Mouse (Mus musculus) heart, adult 2 months (tissue): ENCODE data around the gene Rhbdf1.

Experiments
- CTCF ChIP-seq: fragments of 200-600 bp; IDR thresholded peaks from 2 replicates; pipeline ENCODE4 v1.8.1; 2022; ENCODE audit warnings: antibody characterized with exemption, mild to moderate bottlenecking, moderate library complexity
- POLR2A ChIP-seq: fragments of 200-500 bp; IDR thresholded peaks from 2 replicates; pipeline ENCODE4 v1.6.1; 2011; ENCODE audit warnings: mild to moderate bottlenecking, low read depth, low read length, control low read depth; ENCODE audit not compliant: insufficient read depth

DNA sequence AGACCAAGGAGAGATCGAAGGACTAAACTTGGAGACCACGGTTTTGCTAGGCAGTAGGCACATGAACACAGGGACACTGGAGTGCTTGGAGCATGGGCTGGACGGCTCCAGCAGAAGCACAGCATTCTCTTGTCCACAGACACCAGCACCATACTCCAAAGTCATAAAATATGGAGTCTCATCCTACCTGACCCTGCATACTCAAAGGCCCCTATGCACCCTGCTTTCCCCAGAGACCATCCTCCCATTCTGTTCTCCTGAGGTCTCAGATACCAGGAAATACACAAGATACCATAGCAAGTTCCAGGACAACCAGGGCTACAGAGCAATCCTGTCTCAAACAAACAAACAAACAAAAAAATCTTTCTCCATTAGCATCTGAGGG, 15.3 kb upstream of the Rhbdf1 start:
- TF ChIP-seq CTCF, result no peak
- TF ChIP-seq POLR2A, result no peak
